Mouse (Mus musculus): ENCODE measurements around the gene Rabgef1.

The Rabgef1 gene

GRCm38 (mm10) chr5:130171423-130171954 is at the start of gene Rabgef1:
Gene Rabgef1, plus strand, starts transcription at chr5:130171798.
- peak; percentile 83 for DNase-seq (ENCODE audit: low read depth, low spot score)

DNA sequence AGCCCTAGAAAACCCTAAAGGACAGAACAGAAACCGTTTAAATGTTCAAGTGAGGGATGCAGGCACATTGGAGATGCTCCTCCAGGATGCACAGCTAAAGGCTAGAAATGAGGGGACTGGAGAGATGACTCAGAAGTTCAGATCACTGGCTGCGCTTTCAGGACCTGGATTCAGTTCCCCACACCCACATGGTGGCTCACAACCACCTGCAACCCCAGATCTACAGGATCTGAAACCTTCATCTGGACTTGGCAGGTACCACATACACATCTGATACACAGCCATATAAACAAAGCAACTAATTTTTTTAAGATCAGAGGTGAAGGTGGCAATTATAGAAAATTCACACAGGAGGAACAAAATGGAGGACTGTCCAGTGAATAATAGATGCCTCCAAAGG is 49.2 kb upstream of the Rabgef1 start:
- no peak for DNase-seq (ENCODE audit: low read depth, low spot score)

GRCm38 (mm10) chr5:130124271-130124670 is 47.3 kb upstream of the Rabgef1 start:
- DNase-seq (ENCODE audit: low read depth, low spot score): no peak

DNA sequence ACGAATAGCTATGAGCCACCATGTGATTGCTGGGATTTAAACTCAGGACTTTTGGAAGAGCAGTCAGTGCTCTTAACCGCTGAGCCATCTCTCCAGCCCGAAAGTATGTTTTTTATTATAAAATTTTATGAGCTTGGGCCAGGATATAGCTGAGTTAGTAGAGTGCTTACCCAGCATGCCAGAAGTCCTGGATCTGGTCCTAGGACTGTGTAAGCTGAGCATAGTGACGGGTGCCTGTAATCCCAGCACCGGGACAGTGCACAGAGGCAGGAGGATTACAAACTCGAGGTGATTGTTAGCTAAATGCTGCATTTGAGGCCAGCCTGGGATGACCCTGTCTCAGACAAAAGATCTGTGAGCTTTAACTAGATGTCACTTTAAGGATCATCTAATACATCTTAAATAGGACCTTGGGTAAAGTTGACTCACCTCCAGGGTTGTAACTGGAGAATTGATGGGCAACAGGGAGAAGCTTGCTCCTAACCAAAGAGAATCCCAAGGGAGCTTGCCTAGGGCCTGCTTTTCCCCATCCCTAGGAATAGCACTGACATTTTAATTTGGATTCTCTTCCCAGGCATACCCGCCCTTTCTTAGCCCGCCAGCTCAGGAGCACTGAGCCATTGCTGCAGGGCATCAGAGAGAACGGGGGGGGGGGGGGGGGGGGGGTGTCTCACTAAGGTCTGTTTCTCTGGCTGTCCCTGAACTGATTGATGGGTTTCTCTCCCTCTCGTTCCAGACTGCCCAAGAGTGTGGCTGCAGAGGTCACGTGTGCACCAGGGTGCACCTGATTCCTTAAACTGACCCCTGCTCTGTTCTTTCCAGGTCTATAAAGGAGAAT is 42.7 kb upstream of the Rabgef1 start:
- DNase-seq (ENCODE audit: low read depth, low spot score): no peak

DNA sequence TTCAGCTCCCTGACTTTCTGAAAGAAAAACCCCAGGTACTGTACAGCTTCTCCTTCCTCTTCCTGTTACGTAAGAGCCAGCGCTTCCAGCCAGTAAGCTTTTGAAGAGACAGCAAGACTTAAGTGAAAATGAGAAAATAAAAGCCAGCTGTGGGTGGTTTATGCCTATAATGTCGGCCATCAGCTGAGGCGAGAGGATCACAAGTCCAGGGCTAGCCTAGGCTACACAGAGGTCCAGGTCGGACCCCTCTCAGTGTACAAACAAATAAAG is 42.1 kb upstream of the Rabgef1 start:
- no peak for DNase-seq (ENCODE audit: low read depth, low spot score)

- DNase-seq (ENCODE audit: low read depth, low spot score): no peak
Observed at GRCm38 (mm10) chr5:130136597-130136996, 35.0 kb upstream of the Rabgef1 start.

DNA sequence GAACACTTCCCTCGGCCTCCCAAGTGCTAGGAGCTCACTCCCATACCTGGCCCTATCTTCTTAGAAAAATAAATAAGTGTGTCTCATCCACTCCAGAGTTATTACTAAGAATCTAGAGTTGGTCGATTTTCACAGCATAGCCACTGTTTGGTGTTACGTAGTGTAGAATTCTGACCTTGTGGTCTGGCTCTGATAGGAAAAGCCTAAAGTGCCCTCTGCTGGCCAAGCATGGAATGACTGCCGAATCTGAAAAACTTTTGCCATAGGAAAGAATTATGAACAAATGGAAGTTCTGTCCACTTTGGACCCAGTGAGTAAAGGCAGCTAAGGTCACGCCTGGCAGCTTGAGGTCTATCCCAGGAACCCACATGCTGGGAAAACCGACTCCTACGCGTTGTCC is 32.2 kb upstream of the Rabgef1 start:
- DNase-seq (ENCODE audit: low read depth, low spot score): peak; percentile 54

DNA sequence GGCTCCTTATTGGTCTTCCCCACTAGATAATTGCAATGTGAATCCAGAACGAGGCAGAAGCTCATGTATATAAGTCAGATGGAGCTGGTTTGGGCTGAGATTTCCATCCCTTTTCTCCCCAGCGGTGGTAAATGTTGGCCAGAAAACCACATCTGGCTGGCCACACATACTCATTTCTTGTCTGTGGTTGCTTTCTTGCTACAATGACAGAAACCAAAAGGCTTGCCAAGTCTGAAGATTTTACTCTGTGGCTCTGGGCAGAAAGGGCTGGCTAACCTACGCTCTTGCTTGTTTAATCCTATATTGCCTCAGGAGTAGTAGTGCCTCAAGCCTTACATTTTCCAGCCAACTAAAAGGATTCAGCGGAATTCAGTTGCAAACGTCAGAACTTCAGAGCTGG is 30.5 kb upstream of the Rabgef1 start:
- DNase-seq (ENCODE audit: low read depth, low spot score): no peak

GRCm38 (mm10) chr5:130142041-130142440 is 29.6 kb upstream of the Rabgef1 start:
- DNase-seq (ENCODE audit: low read depth, low spot score): no peak

DNA sequence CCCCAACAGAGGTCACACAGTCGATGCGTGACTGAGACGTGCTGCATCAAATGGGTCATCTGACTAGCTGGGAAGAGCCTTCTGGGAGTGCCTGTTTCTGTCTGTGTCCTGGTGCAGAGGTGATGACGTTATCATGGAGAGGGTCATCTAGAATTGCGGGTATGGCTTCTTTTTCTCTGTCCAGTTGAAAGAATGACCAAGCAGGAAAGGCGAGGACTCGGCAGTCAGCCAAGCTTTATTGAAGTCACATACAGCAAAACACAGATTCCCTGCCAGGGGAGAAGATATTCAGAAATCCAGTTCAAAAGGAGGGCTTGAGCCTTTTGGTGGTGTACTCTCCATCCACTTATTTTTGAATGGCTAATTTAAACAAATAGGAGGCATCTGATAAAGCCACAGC is 28.5 kb upstream of the Rabgef1 start:
- no peak for DNase-seq (ENCODE audit: low read depth, low spot score)

- DNase-seq (ENCODE audit: low read depth, low spot score): peak; percentile 50
Observed at GRCm38 (mm10) chr5:130143977-130144333, 27.6 kb upstream of the Rabgef1 start.

DNA sequence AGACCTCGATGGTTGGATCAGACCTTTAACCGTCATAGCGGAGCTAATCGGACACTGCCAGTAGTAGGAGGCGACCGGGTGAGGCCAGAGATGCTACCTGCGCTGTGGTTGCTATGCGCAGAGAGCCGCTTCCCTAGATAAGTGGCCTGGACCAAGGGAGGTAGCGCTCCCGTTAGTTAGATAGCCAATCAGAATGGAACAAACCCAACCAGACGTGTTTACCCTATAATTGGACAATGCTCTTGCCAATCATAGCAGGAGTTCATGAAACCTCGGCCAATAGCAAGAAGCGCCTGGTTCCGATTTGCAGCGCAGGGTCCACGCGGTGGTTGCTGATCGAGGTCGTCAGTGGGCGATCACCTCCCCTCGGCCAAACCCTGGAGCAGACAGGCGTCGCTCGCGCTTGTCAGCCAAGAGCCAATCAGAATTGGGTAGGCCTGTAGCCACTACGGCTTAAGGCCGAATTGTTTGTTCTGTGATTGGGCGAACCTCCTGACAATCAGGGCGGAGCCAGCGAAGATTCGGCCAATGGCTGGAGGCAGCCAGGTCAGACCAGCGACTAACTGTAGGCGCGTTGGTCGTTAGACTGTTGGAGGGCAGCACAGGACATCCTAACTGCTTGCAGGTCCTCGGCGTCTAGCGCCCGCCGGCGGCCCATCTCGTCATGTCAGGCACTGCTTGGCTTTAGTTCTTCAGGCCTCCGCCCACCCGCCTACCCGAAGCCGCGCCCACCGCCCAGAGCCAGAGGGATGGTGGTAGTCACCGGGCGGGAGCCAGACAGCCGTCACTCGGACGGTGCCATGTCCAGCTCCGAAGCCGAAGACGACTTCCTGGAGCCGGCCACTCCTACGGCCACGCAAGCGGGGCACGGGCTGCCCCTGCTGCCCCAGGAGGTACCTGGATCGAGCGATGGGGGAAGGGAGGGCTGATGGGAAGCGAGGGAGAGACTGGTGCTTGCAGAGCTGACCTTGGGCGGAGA is 27.0 kb upstream of the Rabgef1 start, which contains the start of gene Kctd7:
Gene Kctd7, plus strand, starts transcription at position 528 of the 979 bp plus-strand sequence.
- DNase-seq (ENCODE audit: low read depth, low spot score): peak; percentile 95

- DNase-seq (ENCODE audit: low read depth, low spot score): no peak
Observed at GRCm38 (mm10) chr5:130145961-130146360, 25.6 kb upstream of the Rabgef1 start.

DNA sequence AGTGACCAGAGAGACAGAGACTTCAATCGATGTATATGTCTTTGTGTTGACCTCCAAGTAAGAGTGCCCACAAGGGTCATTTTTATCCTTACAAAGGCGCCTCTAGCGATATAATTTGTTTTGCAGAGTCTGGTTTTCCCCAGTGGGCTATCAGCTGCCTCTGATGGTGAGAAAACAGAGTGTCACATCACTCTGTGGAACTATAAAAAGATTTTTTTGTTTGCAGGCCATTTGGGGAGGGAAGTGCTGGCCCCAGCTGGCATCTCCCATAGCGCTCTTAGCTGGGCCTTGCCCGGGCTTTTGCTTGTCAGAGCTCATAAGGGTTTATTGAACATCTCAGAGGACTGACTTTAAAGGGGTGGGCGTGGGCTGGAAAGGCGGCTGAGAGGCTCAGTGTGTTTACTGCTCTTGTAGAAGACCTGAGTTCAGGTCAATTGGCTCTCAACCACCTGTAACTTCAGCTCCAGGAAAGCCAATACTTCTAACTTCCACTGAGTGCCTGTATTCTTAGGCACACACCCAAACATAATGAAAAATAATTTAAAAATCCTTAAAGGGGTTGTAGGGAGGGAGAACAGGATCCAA is 21.8 kb upstream of the Rabgef1 start:
- no peak for DNase-seq (ENCODE audit: low read depth, low spot score)

GRCm38 (mm10) chr5:130154286-130154685 is 17.3 kb upstream of the Rabgef1 start:
- no peak for DNase-seq (ENCODE audit: low read depth, low spot score)

DNA sequence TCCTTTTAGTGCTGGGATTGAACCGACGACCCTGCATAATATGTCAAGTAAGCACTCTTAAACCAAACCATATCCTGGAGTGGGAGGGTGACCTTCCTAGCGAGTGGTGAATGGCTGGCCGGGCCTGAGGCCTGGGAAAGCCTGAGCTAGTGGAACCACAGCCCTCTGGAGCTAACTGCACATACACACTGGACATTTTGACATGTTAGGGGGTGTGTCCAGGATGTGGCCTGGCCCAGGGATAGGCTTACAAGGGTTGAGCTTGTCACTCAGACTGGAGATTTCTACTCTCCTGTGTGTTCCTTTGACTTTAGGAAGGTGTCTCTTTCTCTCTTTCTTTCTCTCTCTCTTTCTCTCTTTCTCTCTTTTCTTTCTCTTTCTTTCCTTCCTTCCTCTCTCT is 13.1 kb upstream of the Rabgef1 start:
- DNase-seq (ENCODE audit: low read depth, low spot score): no peak

DNA sequence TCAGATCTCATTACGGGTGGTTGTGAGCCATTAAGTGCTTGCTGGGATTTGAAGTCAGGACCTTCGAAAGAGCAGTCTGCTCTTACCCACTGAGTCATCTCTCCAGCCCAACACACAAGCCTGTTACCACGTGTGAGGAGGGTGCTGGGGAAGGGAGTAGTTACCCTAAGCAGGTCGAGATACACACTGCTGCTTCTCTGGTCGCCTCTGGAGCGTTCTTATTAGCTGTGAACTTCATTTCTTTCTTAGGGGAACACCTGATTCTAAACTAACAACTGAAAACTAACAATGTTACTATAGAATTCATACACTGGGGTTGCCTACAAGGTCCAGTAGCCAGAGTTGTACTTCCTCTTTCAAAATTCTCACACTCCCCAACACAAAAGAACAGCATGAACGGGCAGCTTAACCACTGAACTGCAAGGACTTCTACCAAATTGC is 11.8 kb upstream of the Rabgef1 start:
- no peak for DNase-seq (ENCODE audit: low read depth, low spot score)

DNA sequence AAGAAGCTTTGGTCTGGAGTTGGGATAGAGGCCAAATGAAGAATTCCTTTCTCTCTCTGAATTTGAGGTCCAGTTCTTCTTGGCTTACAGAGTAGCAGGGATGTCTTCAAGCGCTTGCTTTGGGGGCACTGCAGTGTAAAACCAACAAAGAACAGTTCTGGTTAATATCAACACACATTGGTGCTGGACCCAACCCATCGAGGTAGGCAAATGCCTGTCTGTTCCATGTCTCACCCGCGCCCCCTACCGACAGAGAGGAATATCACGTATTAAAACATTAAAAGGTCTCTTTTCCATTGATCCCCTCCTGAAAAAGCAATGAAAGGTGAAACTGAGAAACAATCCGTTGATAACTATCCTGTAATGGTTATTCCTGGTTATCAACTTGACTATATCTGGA is 7.9 kb upstream of the Rabgef1 start:
- DNase-seq (ENCODE audit: low read depth, low spot score): no peak

- DNase-seq (ENCODE audit: low read depth, low spot score): no peak
Observed at GRCm38 (mm10) chr5:130165213-130165612, 6.4 kb upstream of the Rabgef1 start.

DNA sequence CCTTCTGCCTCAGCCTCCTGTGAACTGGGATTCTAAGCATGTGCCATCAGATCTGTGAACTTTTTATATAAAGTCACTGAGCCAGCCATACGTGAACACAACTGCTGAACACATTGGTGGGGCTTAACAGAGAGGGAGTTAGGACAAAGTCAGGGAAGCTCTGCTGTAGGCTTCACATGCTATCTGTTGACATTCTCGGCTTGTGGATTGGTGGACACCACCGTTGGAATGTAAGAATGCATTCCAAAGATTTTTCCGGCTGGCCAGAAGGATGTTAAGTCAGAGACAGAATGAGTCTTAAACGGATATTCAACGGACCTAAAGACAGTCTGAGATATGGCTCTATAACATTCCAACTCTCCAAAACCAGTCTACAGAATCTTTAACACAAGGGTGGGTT is 2.5 kb upstream of the Rabgef1 start:
- DNase-seq (ENCODE audit: low read depth, low spot score): no peak

DNA sequence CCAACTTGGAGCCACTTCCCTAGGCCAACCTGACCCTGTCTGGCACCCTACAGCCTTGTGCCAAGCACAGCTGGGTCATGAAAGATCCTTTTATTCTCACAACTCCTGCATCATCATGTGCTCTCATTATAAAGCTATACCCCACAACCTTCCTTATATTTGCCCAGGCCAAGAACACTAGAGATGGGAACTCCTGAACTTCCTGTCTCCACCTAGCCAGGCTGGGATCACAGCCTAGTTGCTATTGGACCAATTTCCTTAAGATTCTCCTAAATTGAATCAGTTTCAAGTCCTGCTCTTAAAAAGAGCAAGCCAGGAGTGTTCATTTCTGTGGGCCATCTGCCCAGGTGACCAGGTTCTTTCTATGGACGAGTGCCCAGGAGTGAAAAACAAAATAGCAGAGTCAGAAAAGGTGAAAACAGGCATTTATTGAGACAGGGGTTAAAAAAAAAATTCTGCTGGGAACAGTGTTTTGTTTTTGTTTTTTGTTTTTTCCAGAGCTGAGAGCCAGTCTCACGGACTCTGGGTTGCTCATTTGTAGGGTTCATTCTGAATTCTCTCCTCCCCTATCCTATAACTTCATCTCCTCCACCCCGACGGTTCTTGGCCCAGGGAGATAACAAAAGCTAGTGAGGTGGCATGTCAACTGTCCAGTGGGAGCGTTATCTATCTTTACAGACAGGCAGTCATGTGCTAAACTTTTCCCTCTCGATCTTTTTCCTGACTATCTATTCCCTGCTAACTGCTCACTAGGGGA is 754 bp upstream of the Rabgef1 start:
- DNase-seq (ENCODE audit: low read depth, low spot score): no peak
